Mouse (Mus musculus) gastrocnemius, postnatal 10 days (tissue): ENCODE measurements around the gene Acot2. TPM values are rescaled to one million over a fixed set of nuclear protein-coding genes. Genes with fewer than 3 reads are reported as not detected.
A peak's percentile ranks its signal among the peaks of the same experiment; 100 is the strongest.

ENCODE experiments used
- DNase-seq: peaks from one replicate; pipeline ENCODE4 v3.0.0; 2021; ENCODE audit warnings: mixed read lengths
- total RNA-seq, 2 experiments: library from RNA; stranded (reverse); gene quantifications; 2 replicates each; pipeline ENCODE4 v1.2.3; 2021

The Acot2 gene
- total RNA-seq, 2 experiments from 2014 or later: 14.6 to 16.3 TPM

GRCm38 (mm10) chr12:84038691-84039111, 51.0 kb downstream of the Acot2 start, which contains the start of gene Gm49366:
Gene Gm49366 (plus strand): TSS chr12:84038935.
- peak; percentile 12 for DNase-seq

GRCm38 (mm10) chr12:84042248-84042647, 54.6 kb downstream of the Acot2 start:
- no peak for DNase-seq

Other genes starting within 250 kb of the Acot2 start
- gene Papln, start 224.2 kb upstream of the Acot2 start, total RNA-seq: 1 to 10 TPM; 5.9 to 6.6 TPM
- 10 to 100 TPM; 15.6 to 21.0 TPM for gene Numb, start 65.9 kb upstream of the Acot2 start, total RNA-seq
- 1 to 10 TPM; 3.2 to 4.3 TPM for gene Riox1, start 37.3 kb upstream of the Acot2 start, total RNA-seq
- not detected for gene Heatr4, start 3.0 kb upstream of the Acot2 start, total RNA-seq
- 10 to 100 TPM in 1 of 2 experiments, 1 to 10 TPM in 1; 8.2 to 10.4 TPM for gene Acot1, start 21.6 kb downstream of the Acot2 start, total RNA-seq
- under 1 TPM; 0.19 to 0.36 TPM for gene Acot4, start 50.5 kb downstream of the Acot2 start, total RNA-seq
- gene Gm49366, start 51.1 kb downstream of the Acot2 start, total RNA-seq: not detected
- not detected for gene Acot3, start 64.3 kb downstream of the Acot2 start, total RNA-seq
- under 1 TPM; 0.23 TPM for gene Acot5, start 81.5 kb downstream of the Acot2 start, total RNA-seq
- 1 to 10 TPM; 3.1 to 3.3 TPM for gene Acot6, start 112.8 kb downstream of the Acot2 start, total RNA-seq
- gene Dnal1, start 126.5 kb downstream of the Acot2 start, total RNA-seq: 10 to 100 TPM in 1 of 2 experiments, 1 to 10 TPM in 1; 7.7 to 10.2 TPM
- gene Pnma1, start 160.6 kb downstream of the Acot2 start, total RNA-seq: under 1 TPM; 0.23 to 0.54 TPM
- 10 to 100 TPM; 15.6 to 18.5 TPM for gene Elmsan1, start 231.0 kb downstream of the Acot2 start, total RNA-seq